Mouse (Mus musculus) lung, postnatal 0 days (tissue): ENCODE measurements around the gene Serpinb9b.

Source experiments
- CTCF ChIP-seq: IDR thresholded peaks from 2 replicates; pipeline ENCODE4 v1.5.1; 2016; ENCODE audit warnings: antibody characterized with exemption, mild to moderate bottlenecking
- EP300 ChIP-seq: IDR thresholded peaks from 2 replicates; pipeline ENCODE4 v1.6.1; 2016; ENCODE audit warnings: antibody characterized with exemption, mild to moderate bottlenecking, control low read depth

DNA sequence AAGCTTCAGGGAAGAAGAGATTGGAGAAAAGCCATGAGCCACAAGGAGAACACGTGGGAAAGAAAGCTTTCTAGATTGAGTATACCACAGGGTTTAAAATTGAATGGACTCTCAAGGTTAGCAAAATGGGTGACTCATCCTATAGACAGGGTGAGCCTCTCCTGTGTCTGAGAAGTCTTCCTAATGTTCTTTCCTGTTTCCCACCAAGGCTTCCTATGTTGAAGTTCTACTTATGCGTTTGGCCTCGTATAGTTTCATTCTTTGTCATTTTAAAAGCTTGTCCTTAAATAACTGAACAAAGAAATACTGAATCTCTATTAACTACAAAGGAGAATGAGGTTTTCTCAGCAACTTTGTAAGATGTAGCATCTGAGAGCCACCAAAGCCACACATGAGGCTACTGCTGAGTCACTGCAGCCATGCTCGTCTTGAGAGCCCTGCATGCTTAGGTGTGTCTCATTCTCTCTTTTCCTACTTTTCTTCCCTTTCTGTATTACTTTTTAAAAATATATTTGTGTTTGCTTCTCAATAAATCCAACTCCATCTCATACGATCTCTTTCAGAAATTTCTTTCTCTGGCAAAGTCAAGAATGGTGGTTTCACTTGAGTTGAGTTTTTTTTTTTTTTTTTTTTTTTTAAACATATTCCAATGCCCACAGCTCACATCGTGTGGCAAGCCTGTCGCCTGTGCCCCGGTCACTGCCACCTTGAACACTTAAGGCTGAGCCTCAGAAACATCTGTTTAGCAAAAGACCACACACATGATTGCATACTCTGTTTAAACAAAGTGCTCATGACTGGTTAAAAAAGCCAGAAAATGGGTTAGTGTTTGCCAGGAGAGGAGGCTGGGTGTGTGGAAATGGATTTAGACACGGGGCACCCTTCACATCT, 23.4 kb upstream of the Serpinb9b start:
- TF ChIP-seq CTCF (no peak), EP300 (no peak)
